Mouse (Mus musculus) induced T-regulatory cell, adult 2 months (primary cell): ENCODE data around the gene Akirin2.
A peak's percentile ranks its signal among the peaks of the same experiment; 100 is the strongest.
"Not testable (repeated sequence)": the region's sequence is repeated elsewhere in the genome, so short reads cannot be mapped to it uniquely, and the experiment has no call there.

Experiments
- DNase-seq: peaks from one replicate; pipeline ENCODE4 v3.0.0-alpha.2; 2012; ENCODE audit warnings: low read depth

Akirin2 gene

GRCm38 (mm10) chr4:34550748-34551097, at the start of gene Akirin2:
Gene Akirin2, plus strand, starts transcription at chr4:34550937.
- DNase-seq, result no peak

GRCm38 (mm10) chr4:34510305-34510704, 40.4 kb upstream of the Akirin2 start:
- DNase-seq, result no peak

- DNase-seq, result no peak
These were observed 27.9 kb upstream of the Akirin2 start for GRCm38 (mm10) chr4:34522846-34523245.

- DNase-seq, result no peak
These were observed 27.2 kb upstream of the Akirin2 start for GRCm38 (mm10) chr4:34523586-34523985.

- DNase-seq, result no peak
These were observed 24.0 kb upstream of the Akirin2 start for GRCm38 (mm10) chr4:34526771-34527170.

GRCm38 (mm10) chr4:34528430-34529100, 22.2 kb upstream of the Akirin2 start:
- no peak for DNase-seq

- no peak for DNase-seq
These were observed 21.4 kb upstream of the Akirin2 start for GRCm38 (mm10) chr4:34529379-34529778.

GRCm38 (mm10) chr4:34529941-34530340, 20.8 kb upstream of the Akirin2 start:
- DNase-seq, result no peak

GRCm38 (mm10) chr4:34549981-34550747, 573 bp upstream of the Akirin2 start:
- peak; percentile 96 for DNase-seq

GRCm38 (mm10) chr4:34551098-34551809, 517 bp downstream of the Akirin2 start:
- peak; percentile 70 for DNase-seq

GRCm38 (mm10) chr4:34551966-34552365, 1.2 kb downstream of the Akirin2 start:
- DNase-seq, result no peak

- DNase-seq, result no peak
These were observed 3.9 kb downstream of the Akirin2 start for GRCm38 (mm10) chr4:34554596-34554995.

GRCm38 (mm10) chr4:34555604-34556003, 4.9 kb downstream of the Akirin2 start:
- DNase-seq, result no peak

GRCm38 (mm10) chr4:34556183-34556582, 5.4 kb downstream of the Akirin2 start:
- no peak for DNase-seq

- DNase-seq, result peak; percentile 78
These were observed 10.2 kb downstream of the Akirin2 start for GRCm38 (mm10) chr4:34560971-34561370.

GRCm38 (mm10) chr4:34566226-34566625, 15.5 kb downstream of the Akirin2 start:
- peak; percentile 25 for DNase-seq

- no peak for DNase-seq
These were observed 22.1 kb downstream of the Akirin2 start for GRCm38 (mm10) chr4:34572876-34573275.

GRCm38 (mm10) chr4:34577028-34577427, 26.3 kb downstream of the Akirin2 start:
- peak; percentile 30 for DNase-seq

GRCm38 (mm10) chr4:34579215-34579614, 28.5 kb downstream of the Akirin2 start:
- DNase-seq, result no peak

- DNase-seq, result not testable (repeated sequence)
These were observed 30.8 kb downstream of the Akirin2 start for GRCm38 (mm10) chr4:34581489-34581888.

- no peak for DNase-seq
These were observed 31.3 kb downstream of the Akirin2 start for GRCm38 (mm10) chr4:34581990-34582389.

- DNase-seq, result no peak
These were observed 31.7 kb downstream of the Akirin2 start for GRCm38 (mm10) chr4:34582476-34582875.

- no peak for DNase-seq
These were observed 32.7 kb downstream of the Akirin2 start for GRCm38 (mm10) chr4:34583427-34583826.
